Mouse (Mus musculus) lung, postnatal 0 days (tissue): ENCODE data around the gene Mfrp. TPM values are rescaled to one million over a fixed set of nuclear protein-coding genes. Genes with fewer than 3 reads are reported as not detected.

Experiments used
- ATAC-seq: fragments of 200-750 bp; cut with Nextera tagmentation; 2 replicates; pipeline ENCODE4 v1.8.0; 2017; ENCODE audit warnings: moderate library complexity
- DNase-seq: peaks from one replicate; pipeline ENCODE4 v3.0.0-alpha.2; 2016; ENCODE audit warnings: low spot score
- H3K27ac ChIP-seq: fragments of 300-500 bp; sonication (generic); 2 replicates; pipeline ENCODE4 v1.5.1; 2014; ENCODE audit warnings: antibody characterized with exemption, mild to moderate bottlenecking, low read length, mixed read lengths
- H3K27me3 ChIP-seq: fragments of 300-500 bp; sonication (generic); replicated peaks from 2 replicates; pipeline ENCODE4 v1.6.1; 2014; ENCODE audit warnings: low read length, mixed read lengths; ENCODE audit not compliant: insufficient read depth
- H3K36me3 ChIP-seq: fragments of 300-500 bp; sonication (generic); 2 replicates; pipeline ENCODE4 v1.6.1; 2014; ENCODE audit warnings: low read length, mixed read lengths; ENCODE audit not compliant: insufficient read depth
- H3K4me1 ChIP-seq: fragments of 300-500 bp; sonication (generic); 2 replicates; pipeline ENCODE4 v1.6.1; 2014; ENCODE audit warnings: antibody characterized with exemption, low read depth, low read length, mixed read lengths; ENCODE audit not compliant: insufficient read depth
- H3K4me2 ChIP-seq: fragments of 300-500 bp; sonication (generic); replicated peaks from 2 replicates; pipeline ENCODE4 v1.6.1; 2014; ENCODE audit warnings: low read depth, mild to moderate bottlenecking, low read length, moderate library complexity, mixed read lengths
- H3K4me3 ChIP-seq: fragments of 300-500 bp; sonication (generic); 2 replicates; pipeline ENCODE4 v1.5.1; 2014; ENCODE audit warnings: low read depth, low read length
- H3K9ac ChIP-seq: fragments of 300-500 bp; sonication (generic); replicated peaks from 2 replicates; pipeline ENCODE4 v1.6.1; 2014; ENCODE audit warnings: low read depth, mild to moderate bottlenecking
- H3K9me3 ChIP-seq: fragments of 300-500 bp; sonication (generic); 2 replicates; pipeline ENCODE4 v1.6.1; 2016; ENCODE audit warnings: low read length, mixed read lengths
- CTCF ChIP-seq: IDR thresholded peaks from 2 replicates; pipeline ENCODE4 v1.5.1; 2016; ENCODE audit warnings: antibody characterized with exemption, mild to moderate bottlenecking
- EP300 ChIP-seq: IDR thresholded peaks from 2 replicates; pipeline ENCODE4 v1.6.1; 2016; ENCODE audit warnings: antibody characterized with exemption, mild to moderate bottlenecking, control low read depth
- WGBS: fragments of 180-500 bp; shearing (Covaris S2); extraction: QIAGEN DNeasy Blood & Tissue Kit; methylation state at CpG from one replicate; pipeline ENCODE4 v1.1.7; 2014; 5-methylcytosine and 5-hydroxymethylcytosine counted together
- polyA plus RNA-seq: library from polyadenylated mRNA; unstranded; fragments of >200 nt; fragmentation: Nextera tagmentation; extraction: Ambion mirVana; gene quantifications from 2 replicates; pipeline ENCODE4 v1.2.1, GENCODE M21; 2015

Gene Mfrp
- polyA plus RNA-seq, 1 experiment from 2014 or later = 0.08 TPM

DNA sequence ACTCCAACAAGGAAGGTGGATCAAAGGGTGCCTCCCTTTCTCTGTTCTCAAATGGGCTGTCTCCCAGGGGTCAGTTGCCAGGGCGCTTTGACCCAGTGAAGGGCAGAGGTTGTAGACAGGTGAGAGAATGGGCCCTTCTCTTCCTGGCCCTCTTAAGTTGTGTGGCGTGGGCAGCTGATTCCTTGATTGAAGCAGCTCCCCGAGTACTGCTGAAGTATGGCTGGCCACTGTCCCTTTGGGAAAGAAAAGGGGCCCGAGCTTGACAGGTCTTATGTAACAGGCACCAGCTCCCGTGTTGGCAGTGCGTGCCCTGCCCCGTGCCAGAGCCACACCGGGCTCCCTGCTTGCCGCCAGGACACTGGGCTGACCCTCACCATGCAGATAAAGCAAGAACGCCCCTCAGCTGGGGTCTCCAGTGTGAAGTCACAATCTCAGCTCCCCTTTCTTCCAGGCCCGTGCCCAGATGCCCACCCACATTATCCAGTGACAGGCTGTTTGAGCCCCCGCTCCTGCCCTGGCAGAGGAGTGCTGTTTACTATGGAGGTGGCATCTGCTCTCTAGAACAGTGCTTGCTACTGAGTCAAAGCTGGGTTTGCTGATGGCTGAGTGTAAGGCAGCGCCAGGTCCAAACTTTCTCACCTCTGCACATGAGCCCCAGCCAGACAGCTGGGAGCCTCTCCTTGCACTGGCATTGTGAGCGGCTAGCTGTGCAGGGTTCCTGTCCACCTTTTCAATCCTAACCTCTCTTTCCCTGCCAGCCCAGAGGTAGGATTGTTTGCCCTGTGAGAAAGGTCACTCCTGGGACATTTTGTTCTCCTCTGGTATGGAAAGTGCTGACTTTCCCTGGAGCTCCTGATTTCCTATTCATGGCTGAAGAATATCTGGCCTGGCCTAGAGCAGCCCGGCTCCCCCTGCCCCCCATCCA lies 15.5 kb upstream of the Mfrp start:
- H3K27me3 ChIP-seq = peaks cover 4% of the 10 kb centered on the region; the same call in 1 of the 2 replicates
- WGBS = 66% methylated on average over 15 of the region's 15 CpGs
- H3K9me3 ChIP-seq = no peaks in the 10 kb centered on the region
- H3K4me2 ChIP-seq = peak overlapping the region; percentile 100
- no peak overlapping the region for H3K4me3 ChIP-seq
- no peak overlapping the region for H3K27ac ChIP-seq
- DNase-seq = no peak
- TF ChIP-seq EP300 (no peak), CTCF (no peak)
- H3K4me1 ChIP-seq = peaks cover 15% of the 10 kb centered on the region; the same call in 1 of the 2 replicates
- ATAC-seq = no peak
- H3K36me3 ChIP-seq = 0 out of 2 replicates have a peak, but pooled peaks cover 2% of the 10 kb centered on the region
- no peak overlapping the region for H3K9ac ChIP-seq

DNA sequence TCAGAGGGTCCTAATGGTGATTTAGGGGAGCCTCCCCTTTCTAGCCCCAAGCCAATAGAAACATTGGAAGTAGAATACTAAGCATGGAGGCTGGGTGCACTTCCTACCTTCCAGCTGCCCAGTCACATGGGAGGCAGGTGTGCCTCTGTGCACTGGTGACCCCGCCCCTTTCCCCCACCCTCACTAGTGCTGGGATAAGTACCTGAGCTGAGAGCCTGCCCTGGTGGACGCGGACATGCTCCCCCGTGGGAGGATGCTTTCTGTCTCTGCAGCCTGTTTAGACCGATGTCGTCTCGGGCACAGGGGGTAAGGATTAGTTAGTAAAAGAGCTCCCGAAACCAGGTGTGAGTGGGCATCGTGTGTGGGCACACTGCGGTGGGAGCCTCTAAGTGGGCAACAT lies 14.6 kb upstream of the Mfrp start:
- Histone ChIP-seq H3K9me3 (no peaks in the 10 kb centered on the region), H3K27me3 (peaks cover 4% of the 10 kb centered on the region; the same call in 1 of the 2 replicates), H3K4me1 (peaks cover 15% of the 10 kb centered on the region; the same call in 1 of the 2 replicates), H3K4me2 (no peak overlapping the region), H3K36me3 (0 out of 2 replicates have a peak, but pooled peaks cover 5% of the 10 kb centered on the region), H3K4me3 (no peak overlapping the region), H3K27ac (no peak overlapping the region), H3K9ac (no peak overlapping the region)
- TF ChIP-seq EP300 (no peak), CTCF (no peak)
- 54% methylated on average over 10 of the region's 10 CpGs for WGBS
- ATAC-seq = no peak
- no peak for DNase-seq

GRCm38 (mm10) chr9:44087761-44088455 lies 13.6 kb upstream of the Mfrp start:
- no peak for TF ChIP-seq CTCF
- TF ChIP-seq EP300 = no peak
- H3K27me3 ChIP-seq = no peaks in the 10 kb centered on the region; the same call in 1 of the 2 replicates
- H3K27ac ChIP-seq = no peak overlapping the region
- 0 out of 2 replicates have a peak, but pooled peaks cover 5% of the 10 kb centered on the region for H3K36me3 ChIP-seq
- H3K9ac ChIP-seq = no peak overlapping the region
- H3K4me3 ChIP-seq = no peak overlapping the region
- H3K4me1 ChIP-seq = peaks cover 15% of the 10 kb centered on the region; the same call in 1 of the 2 replicates
- ATAC-seq (no peak), DNase-seq (peak; percentile 48)
- H3K9me3 ChIP-seq = no peaks in the 10 kb centered on the region
- H3K4me2 ChIP-seq = 0 out of 2 replicates have a peak overlapping the region, but pooled peaks have one; percentile 3
- WGBS = 10% methylated on average over 15 of the region's 15 CpGs

- no peaks in the 10 kb centered on the region for H3K9me3 ChIP-seq
- H3K4me2 ChIP-seq = no peak overlapping the region
- WGBS = 45% methylated on average over 12 of the region's 12 CpGs
- no peak for TF ChIP-seq CTCF
- no peak for TF ChIP-seq EP300
- H3K9ac ChIP-seq = no peak overlapping the region
- no peak overlapping the region for H3K27ac ChIP-seq
- H3K27me3 ChIP-seq = no peaks in the 10 kb centered on the region; the same call in 1 of the 2 replicates
- 0 out of 2 replicates have a peak, but pooled peaks cover 5% of the 10 kb centered on the region for H3K36me3 ChIP-seq
- peaks cover 11% of the 10 kb centered on the region; the same call in 1 of the 2 replicates for H3K4me1 ChIP-seq
- H3K4me3 ChIP-seq = no peak overlapping the region
- DNase-seq = peak; percentile 59
- no peak for ATAC-seq
These were observed 12.5 kb upstream of the Mfrp start for GRCm38 (mm10) chr9:44088877-44089608.

- 37% methylated on average over 24 of the region's 24 CpGs for WGBS
- no peak overlapping the region for H3K4me3 ChIP-seq
- H3K9ac ChIP-seq = no peak overlapping the region
- TF ChIP-seq CTCF (peak; percentile 88), EP300 (no peak)
- H3K27me3 ChIP-seq = no peaks in the 10 kb centered on the region
- H3K4me1 ChIP-seq = no peaks in the 10 kb centered on the region
- no peaks in the 10 kb centered on the region for H3K9me3 ChIP-seq
- no peak overlapping the region for H3K4me2 ChIP-seq
- ATAC-seq = peak; percentile 80
- H3K27ac ChIP-seq = no peak overlapping the region
- peak; percentile 75 for DNase-seq
- 0 out of 2 replicates have a peak, but pooled peaks cover 5% of the 10 kb centered on the region for H3K36me3 ChIP-seq
These were observed 7.7 kb upstream of the Mfrp start for GRCm38 (mm10) chr9:44093612-44094503.
